Mouse (Mus musculus): Measurements from ENCODE around the gene Pdzd2. TPM values are rescaled to one million over a fixed set of nuclear protein-coding genes. Genes with fewer than 3 reads are reported as not detected.
A peak's percentile ranks its signal among the peaks of the same experiment; 100 is the strongest.

Pdzd2 gene
- polyA plus RNA-seq, 1 experiment from 2014 or later, result 114 TPM

DNA sequence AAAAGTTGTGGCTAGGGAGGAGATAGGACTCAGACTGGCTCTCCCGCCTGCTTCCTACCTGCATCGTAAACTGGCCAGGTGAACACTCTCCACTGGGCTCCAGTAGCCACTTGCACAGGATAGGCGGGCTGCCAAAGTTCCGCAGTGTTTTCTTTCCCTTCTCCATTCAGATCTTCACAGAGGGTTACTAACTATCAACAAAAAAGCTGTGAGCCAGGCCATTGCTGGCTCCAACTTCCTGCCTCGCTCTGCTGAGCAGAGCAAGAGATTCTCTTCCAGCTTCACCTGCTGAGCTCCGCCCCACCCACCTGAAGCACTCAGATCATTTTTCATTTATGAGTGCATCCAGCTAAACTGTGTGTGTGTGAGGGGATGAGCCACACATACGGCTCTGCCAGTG lies 246.5 kb downstream of the Pdzd2 start:
- Histone ChIP-seq H3K4me1 (ENCODE audit: insufficient read depth, low read depth, low read length) (peaks cover 4% of the 10 kb centered on the region), H3K4me2 (replicated peaks; ENCODE audit: low read depth, low read length) (no peak overlapping the region), H3K27ac (ENCODE audit: low read length) (no peak overlapping the region), H3K9me3 (ENCODE audit: low read length) (no peaks in the 10 kb centered on the region), H3K9ac (replicated peaks; ENCODE audit: low read depth) (no peak overlapping the region), H3K4me3 (ENCODE audit: low read depth, low read length) (no peak overlapping the region), H3K27me3 (replicated peaks; ENCODE audit: insufficient read depth, low read length) (no peaks in the 10 kb centered on the region), H3K36me3 (ENCODE audit: insufficient read depth, low read length) (no peaks in the 10 kb centered on the region)
- DNase-seq (ENCODE audit: low spot score) (peak; percentile 65), ATAC-seq (peak; percentile 2; the same call in 1 of the 2 replicates)
- 45% methylated on average over 7 of the region's 7 CpGs for WGBS
- TF ChIP-seq EP300 (IDR thresholded peaks at IDR 0.05) (no peak), CTCF (IDR thresholded peaks at IDR 0.05) (no peak)

DNA sequence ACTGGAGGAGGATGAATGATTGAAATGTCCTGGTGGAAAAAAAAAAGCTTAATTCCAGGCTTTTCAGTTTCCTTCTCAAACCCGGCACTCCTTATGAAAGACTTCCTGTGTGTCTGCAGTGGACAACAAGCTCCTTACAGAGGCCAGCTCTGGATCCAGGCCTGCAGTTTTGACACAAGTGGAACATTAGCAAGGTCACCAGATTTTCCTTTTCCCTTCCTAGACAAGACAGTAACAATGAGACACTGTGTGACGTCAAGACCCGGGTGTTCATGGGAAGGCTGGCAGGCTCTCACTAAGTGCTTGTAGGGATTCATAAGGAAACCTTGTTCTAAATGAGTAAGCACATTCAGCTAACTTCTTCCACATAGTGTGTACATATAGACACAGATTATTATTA lies 248.8 kb downstream of the Pdzd2 start:
- no peaks in the 10 kb centered on the region for H3K36me3 ChIP-seq (ENCODE audit: insufficient read depth, low read length)
- DNase-seq (ENCODE audit: low spot score), result peak; percentile 90
- no peak overlapping the region for H3K9ac ChIP-seq (replicated peaks; ENCODE audit: low read depth)
- WGBS, result 23% methylated on average over 3 of the region's 3 CpGs
- no peak overlapping the region for H3K4me3 ChIP-seq (ENCODE audit: low read depth, low read length)
- ATAC-seq, result peak; percentile 77
- peak overlapping the region; percentile 25 for H3K4me2 ChIP-seq (replicated peaks; ENCODE audit: low read depth, low read length)
- no peak for TF ChIP-seq CTCF (IDR thresholded peaks at IDR 0.05)
- TF ChIP-seq EP300 (IDR thresholded peaks at IDR 0.05), result no peak
- H3K4me1 ChIP-seq (ENCODE audit: insufficient read depth, low read depth, low read length), result peaks cover 4% of the 10 kb centered on the region
- no peaks in the 10 kb centered on the region for H3K27me3 ChIP-seq (replicated peaks; ENCODE audit: insufficient read depth, low read length)
- peak overlapping the region; percentile 80 for H3K27ac ChIP-seq (ENCODE audit: low read length)
- H3K9me3 ChIP-seq (ENCODE audit: low read length), result no peaks in the 10 kb centered on the region

DNA sequence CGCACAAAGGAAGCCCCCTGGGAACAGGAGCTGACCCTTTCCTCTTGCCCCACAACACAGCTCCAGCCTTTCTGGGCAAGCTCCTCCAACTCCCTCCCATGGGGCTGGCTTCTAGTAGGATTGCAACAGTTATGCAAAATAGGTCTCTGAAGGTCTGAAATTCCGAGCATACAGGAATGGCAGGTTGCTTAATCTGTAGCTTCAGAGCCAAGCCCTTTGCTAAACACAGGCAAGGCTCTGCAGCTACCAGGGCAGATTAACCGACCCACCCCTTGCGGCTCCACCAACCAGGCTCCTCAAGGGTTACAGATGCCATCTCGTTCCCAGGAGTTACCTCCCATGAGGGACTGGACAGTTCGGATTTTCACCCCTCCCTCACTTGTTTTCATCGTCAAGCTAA lies 249.2 kb downstream of the Pdzd2 start:
- Histone ChIP-seq H3K4me2 (replicated peaks; ENCODE audit: low read depth, low read length) (peak overlapping the region; percentile 25), H3K27me3 (replicated peaks; ENCODE audit: insufficient read depth, low read length) (no peaks in the 10 kb centered on the region), H3K4me1 (ENCODE audit: insufficient read depth, low read depth, low read length) (peaks cover 4% of the 10 kb centered on the region), H3K36me3 (ENCODE audit: insufficient read depth, low read length) (no peaks in the 10 kb centered on the region), H3K4me3 (ENCODE audit: low read depth, low read length) (no peak overlapping the region), H3K9ac (replicated peaks; ENCODE audit: low read depth) (no peak overlapping the region), H3K9me3 (ENCODE audit: low read length) (no peaks in the 10 kb centered on the region), H3K27ac (ENCODE audit: low read length) (peak overlapping the region; percentile 80)
- 22% methylated on average over 7 of the region's 7 CpGs for WGBS
- no peak for TF ChIP-seq EP300 (IDR thresholded peaks at IDR 0.05)
- 0 out of 2 replicates have a peak, but pooled peaks have one; percentile 5 for TF ChIP-seq CTCF (IDR thresholded peaks at IDR 0.05)
- ATAC-seq (peak; percentile 86), DNase-seq (ENCODE audit: low spot score) (peak; percentile 94)

- H3K4me3 ChIP-seq (ENCODE audit: low read depth, low read length), result no peak overlapping the region
- no peak overlapping the region for H3K9ac ChIP-seq (replicated peaks; ENCODE audit: low read depth)
- H3K4me1 ChIP-seq (ENCODE audit: insufficient read depth, low read depth, low read length), result peaks cover 4% of the 10 kb centered on the region
- TF ChIP-seq EP300 (IDR thresholded peaks at IDR 0.05) (no peak), CTCF (IDR thresholded peaks at IDR 0.05) (no peak)
- no peak overlapping the region for H3K27ac ChIP-seq (ENCODE audit: low read length)
- no peaks in the 10 kb centered on the region for H3K36me3 ChIP-seq (ENCODE audit: insufficient read depth, low read length)
- no peak overlapping the region for H3K4me2 ChIP-seq (replicated peaks; ENCODE audit: low read depth, low read length)
- DNase-seq (ENCODE audit: low spot score) (no peak), ATAC-seq (no peak)
- WGBS, result 84% methylated on average over 2 of the region's 2 CpGs
- no peaks in the 10 kb centered on the region for H3K9me3 ChIP-seq (ENCODE audit: low read length)
- no peaks in the 10 kb centered on the region for H3K27me3 ChIP-seq (replicated peaks; ENCODE audit: insufficient read depth, low read length)
Measured at GRCm38 (mm10) chr15:12488316-12488715, 251.4 kb downstream of the Pdzd2 start.

DNA sequence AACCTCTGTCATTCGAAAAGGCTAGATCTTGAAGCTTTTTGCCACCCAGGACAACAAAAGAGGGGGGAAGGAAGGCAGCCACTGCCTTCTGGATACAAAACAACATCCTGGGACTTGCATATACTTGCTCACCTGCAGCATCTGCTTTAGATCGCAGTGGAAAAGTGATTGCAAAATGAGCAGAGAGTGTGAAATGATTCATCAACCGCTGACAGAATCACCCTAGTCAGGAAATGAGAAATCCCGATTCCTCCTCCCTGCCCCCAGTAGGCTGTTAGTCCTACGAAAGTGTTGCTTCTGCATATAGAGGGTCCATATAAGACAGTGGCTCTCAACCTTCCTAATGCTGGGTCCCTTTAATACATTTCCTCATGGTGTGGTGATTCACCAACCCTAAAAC lies 258.5 kb downstream of the Pdzd2 start:
- no peak overlapping the region for H3K9ac ChIP-seq (replicated peaks; ENCODE audit: low read depth)
- H3K9me3 ChIP-seq (ENCODE audit: low read length), result no peaks in the 10 kb centered on the region
- H3K4me2 ChIP-seq (replicated peaks; ENCODE audit: low read depth, low read length), result no peak overlapping the region
- WGBS, result 69% methylated on average over 5 of the region's 5 CpGs
- H3K36me3 ChIP-seq (ENCODE audit: insufficient read depth, low read length), result no peaks in the 10 kb centered on the region
- H3K27me3 ChIP-seq (replicated peaks; ENCODE audit: insufficient read depth, low read length), result no peaks in the 10 kb centered on the region
- H3K4me3 ChIP-seq (ENCODE audit: low read depth, low read length), result no peak overlapping the region
- no peak for DNase-seq (ENCODE audit: low spot score)
- no peaks in the 10 kb centered on the region for H3K4me1 ChIP-seq (ENCODE audit: insufficient read depth, low read depth, low read length)
- TF ChIP-seq EP300 (IDR thresholded peaks at IDR 0.05), result no peak
- no peak for ATAC-seq
- H3K27ac ChIP-seq (ENCODE audit: low read length), result no peak overlapping the region

- Histone ChIP-seq H3K27ac (ENCODE audit: low read length) (no peak overlapping the region), H3K4me2 (replicated peaks; ENCODE audit: low read depth, low read length) (no peak overlapping the region), H3K27me3 (replicated peaks; ENCODE audit: insufficient read depth, low read length) (no peaks in the 10 kb centered on the region), H3K4me3 (ENCODE audit: low read depth, low read length) (no peak overlapping the region), H3K4me1 (ENCODE audit: insufficient read depth, low read depth, low read length) (no peaks in the 10 kb centered on the region), H3K9me3 (ENCODE audit: low read length) (no peaks in the 10 kb centered on the region), H3K36me3 (ENCODE audit: insufficient read depth, low read length) (no peaks in the 10 kb centered on the region), H3K9ac (replicated peaks; ENCODE audit: low read depth) (no peak overlapping the region)
- TF ChIP-seq CTCF (IDR thresholded peaks at IDR 0.05) (no peak), EP300 (IDR thresholded peaks at IDR 0.05) (no peak)
- WGBS, result 84% methylated on average over 3 of the region's 3 CpGs
- DNase-seq (ENCODE audit: low spot score) (no peak), ATAC-seq (no peak)
Measured at GRCm38 (mm10) chr15:12480369-12480768, 259.4 kb downstream of the Pdzd2 start.

DNA sequence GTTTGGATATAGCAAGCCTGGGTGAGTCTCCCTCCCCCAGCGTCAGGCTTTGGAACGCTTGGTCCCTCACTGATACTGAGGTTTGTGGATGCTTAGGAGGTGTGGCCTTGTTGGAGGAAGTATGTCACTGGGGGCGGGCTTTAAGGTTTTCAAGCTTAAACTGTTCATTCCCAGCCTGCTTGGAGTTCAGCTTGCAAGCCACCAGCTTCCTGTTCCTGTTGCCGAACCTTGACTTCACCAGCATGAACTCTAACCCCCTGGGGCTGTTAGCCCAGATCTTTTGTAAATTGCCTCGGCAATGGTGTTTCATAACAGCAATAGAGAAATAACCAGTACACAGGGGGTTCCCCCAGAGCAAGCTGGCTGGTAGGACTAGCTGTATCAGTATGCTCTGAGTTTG lies 260.4 kb downstream of the Pdzd2 start:
- DNase-seq (ENCODE audit: low spot score) (peak; percentile 37), ATAC-seq (peak; percentile 61)
- no peak overlapping the region for H3K27ac ChIP-seq (ENCODE audit: low read length)
- TF ChIP-seq CTCF (IDR thresholded peaks at IDR 0.05), result no peak
- TF ChIP-seq EP300 (IDR thresholded peaks at IDR 0.05), result no peak
- no peaks in the 10 kb centered on the region for H3K27me3 ChIP-seq (replicated peaks; ENCODE audit: insufficient read depth, low read length)
- H3K9me3 ChIP-seq (ENCODE audit: low read length), result no peaks in the 10 kb centered on the region
- H3K4me1 ChIP-seq (ENCODE audit: insufficient read depth, low read depth, low read length), result no peaks in the 10 kb centered on the region
- no peaks in the 10 kb centered on the region for H3K36me3 ChIP-seq (ENCODE audit: insufficient read depth, low read length)
- H3K9ac ChIP-seq (replicated peaks; ENCODE audit: low read depth), result no peak overlapping the region
- WGBS, result 64% methylated on average over 5 of the region's 5 CpGs
- H3K4me2 ChIP-seq (replicated peaks; ENCODE audit: low read depth, low read length), result no peak overlapping the region
- no peak overlapping the region for H3K4me3 ChIP-seq (ENCODE audit: low read depth, low read length)
